Mouse (Mus musculus) liver, adult 2 months (tissue): ENCODE results near the gene Reep1. TPM values are rescaled to one million over a fixed set of nuclear protein-coding genes. Genes with fewer than 3 reads are reported as not detected.

Experiments
- DNase-seq: peaks from one replicate; pipeline ENCODE4 v3.0.0-alpha.2; 2011; ENCODE audit warnings: low read depth, low spot score; ENCODE audit errors: extremely low read depth
- H3K27ac ChIP-seq: fragments of 200-500 bp; replicated peaks from 2 replicates; pipeline ENCODE4 v1.5.1; 2012; ENCODE audit warnings: low read depth, mild to moderate bottlenecking, control low read depth, inconsistent platforms, low read length; ENCODE audit not compliant: insufficient read depth
- H3K27me3 ChIP-seq: fragments of 200-500 bp; 2 replicates; pipeline ENCODE4 v1.6.1; 2012; ENCODE audit warnings: mild to moderate bottlenecking, moderate library complexity, low read length, inconsistent platforms; ENCODE audit not compliant: control insufficient read depth, insufficient read depth
- H3K36me3 ChIP-seq: fragments of 200-500 bp; 2 replicates; pipeline ENCODE4 v1.6.1; 2012; ENCODE audit warnings: low read length, inconsistent platforms; ENCODE audit not compliant: control insufficient read depth, insufficient read depth
- H3K4me1 ChIP-seq: fragments of 200-500 bp; 2 replicates; pipeline ENCODE4 v1.6.1; 2011; ENCODE audit warnings: low read length; ENCODE audit not compliant: control insufficient read depth, insufficient read depth
- H3K4me3 ChIP-seq: fragments of 200-500 bp; 2 replicates; pipeline ENCODE4 v1.5.1; 2011; ENCODE audit warnings: low read depth, mild to moderate bottlenecking, control low read depth, low read length, moderate library complexity; ENCODE audit not compliant: insufficient read depth
- H3K79me2 ChIP-seq: fragments of 200-500 bp; 2 replicates; pipeline ENCODE4 v1.6.1; 2012; ENCODE audit warnings: inconsistent platforms, mild to moderate bottlenecking, low read length, moderate library complexity; ENCODE audit not compliant: control insufficient read depth, insufficient read depth
- H3K9ac ChIP-seq: fragments of 200-500 bp; 2 replicates; pipeline ENCODE4 v1.6.1; 2012; ENCODE audit warnings: low read depth, mild to moderate bottlenecking, control low read depth, inconsistent platforms, low read length
- CTCF ChIP-seq: fragments of 200-500 bp; IDR thresholded peaks from 2 replicates; pipeline ENCODE4 v1.5.1; 2011; ENCODE audit warnings: low read depth, low read length, control low read depth
- POLR2A ChIP-seq: fragments of 200-500 bp; IDR thresholded peaks from 2 replicates; pipeline ENCODE4 v1.6.1; 2011; ENCODE audit warnings: low read length, control low read depth; ENCODE audit not compliant: insufficient read depth; ENCODE audit errors: extremely low read depth
- WGBS: fragments of 180-500 bp; shearing (Covaris S2); methylation state at CpG from one replicate; pipeline ENCODE4 v1.1.7; 2018; 5-methylcytosine and 5-hydroxymethylcytosine counted together
- polyA plus RNA-seq: library from polyadenylated mRNA; depleted of rRNA; stranded (reverse); fragments of >200 nt; gene quantifications from 2 replicates; pipeline ENCODE4 v1.2.3, GENCODE M21; 2012
- total RNA-seq: library from RNA; depleted of rRNA; stranded (reverse); fragments of >200 nt; gene quantifications from 2 replicates; pipeline ENCODE4 v1.2.3, GENCODE M21; 2014

Gene Reep1
- total and polyA plus RNA-seq, 2 experiments, result 0.40 to 0.74 TPM

DNA sequence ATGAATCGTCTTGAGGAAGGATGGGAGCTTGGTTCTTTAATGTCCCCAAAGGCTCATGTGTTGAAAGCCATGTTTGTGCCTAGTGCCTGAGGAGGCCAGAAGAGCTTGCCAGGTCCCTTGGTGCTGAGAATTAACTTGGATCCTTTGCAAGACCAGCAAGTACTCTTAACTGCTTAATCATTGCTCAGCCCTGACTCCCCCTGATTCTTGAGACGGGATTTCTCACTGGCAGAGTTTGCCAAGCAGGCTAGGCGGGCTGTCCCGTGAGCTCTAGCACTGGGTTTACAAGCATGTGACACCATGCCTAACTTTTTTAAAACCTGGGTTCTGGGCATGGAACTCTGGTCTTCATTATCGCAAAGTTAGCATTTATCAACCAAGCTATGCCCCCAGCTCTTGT lies 7.6 kb downstream of the Reep1 start:
- Histone ChIP-seq H3K27ac (no peak overlapping the region), H3K79me2 (no peaks in the 10 kb centered on the region), H3K27me3 (no peaks in the 10 kb centered on the region), H3K4me1 (no peaks in the 10 kb centered on the region; the same call in 1 of the 2 replicates), H3K36me3 (no peaks in the 10 kb centered on the region), H3K4me3 (no peak overlapping the region), H3K9ac (no peak overlapping the region)
- TF ChIP-seq POLR2A, result no peak
- TF ChIP-seq CTCF, result no peak
- 86% methylated on average over 5 of the region's 5 CpGs for WGBS
- no peak for DNase-seq

DNA sequence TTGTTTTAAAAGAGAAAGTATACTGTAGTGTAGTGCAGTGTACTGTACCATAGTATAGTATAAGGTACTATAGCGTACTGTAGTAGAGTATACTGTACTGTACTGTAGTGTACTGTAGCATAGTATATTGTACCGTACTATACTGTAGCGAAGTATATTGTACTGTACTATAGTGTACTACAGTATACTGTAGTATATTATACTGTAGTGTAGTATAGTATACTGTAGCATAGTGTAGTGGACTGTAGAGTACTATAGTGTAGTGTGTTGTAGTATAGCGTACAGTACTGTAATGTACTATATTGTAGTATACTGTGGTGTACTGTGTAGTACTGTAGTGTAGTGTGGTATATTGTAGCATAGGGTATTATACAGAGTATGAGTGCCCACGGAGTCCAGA lies 9.1 kb downstream of the Reep1 start:
- 97% methylated on average over 5 of the region's 5 CpGs for WGBS
- no peak overlapping the region for H3K4me3 ChIP-seq
- H3K4me1 ChIP-seq, result no peaks in the 10 kb centered on the region; the same call in 1 of the 2 replicates
- H3K36me3 ChIP-seq, result no peaks in the 10 kb centered on the region
- DNase-seq, result no peak
- H3K79me2 ChIP-seq, result no peaks in the 10 kb centered on the region
- no peaks in the 10 kb centered on the region for H3K27me3 ChIP-seq
- no peak overlapping the region for H3K27ac ChIP-seq
- no peak for TF ChIP-seq POLR2A
- no peak for TF ChIP-seq CTCF
- H3K9ac ChIP-seq, result no peak overlapping the region

DNA sequence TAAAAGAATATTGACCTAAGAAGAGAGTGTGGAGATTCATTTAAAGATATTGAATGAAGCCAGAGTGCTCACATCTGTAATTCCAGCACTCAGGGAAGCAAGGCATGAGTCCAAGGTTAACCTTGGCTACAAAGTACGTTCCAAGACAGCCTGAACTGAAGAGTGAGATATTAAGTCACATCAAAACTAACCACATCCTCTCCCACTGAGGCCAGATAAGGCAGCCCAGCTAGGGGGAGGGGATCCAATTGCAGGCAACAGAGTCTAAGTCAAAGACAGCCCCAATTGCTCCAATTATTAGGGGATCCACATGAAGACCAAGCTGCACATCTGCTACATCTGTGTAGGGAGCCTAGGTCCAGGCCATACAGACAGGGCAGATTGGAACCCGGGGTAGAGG lies 11.0 kb downstream of the Reep1 start:
- WGBS, result 84% methylated on average over 2 of the region's 2 CpGs
- no peak for DNase-seq
- H3K9ac ChIP-seq, result no peak overlapping the region

DNA sequence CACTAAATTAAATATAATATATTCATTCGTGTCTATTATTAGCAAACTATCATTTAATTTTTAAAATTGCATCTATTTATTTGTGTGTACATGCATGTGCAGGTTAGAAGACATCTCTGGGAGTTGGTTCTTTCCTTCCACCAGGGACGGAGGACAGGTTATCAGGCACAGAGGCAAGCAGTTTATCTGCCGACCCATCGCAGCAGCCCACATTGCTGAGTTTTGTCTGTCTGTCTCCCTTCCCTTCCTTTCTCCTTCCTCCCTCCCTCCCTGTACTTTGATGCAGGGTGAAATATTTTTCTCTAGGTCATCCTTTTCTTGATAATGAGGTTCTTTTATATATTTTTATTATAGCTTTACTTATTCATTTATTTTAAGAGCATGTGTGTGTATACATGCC lies 11.9 kb downstream of the Reep1 start:
- H3K4me3 ChIP-seq, result no peak overlapping the region
- no peaks in the 10 kb centered on the region for H3K79me2 ChIP-seq
- no peaks in the 10 kb centered on the region; the same call in 1 of the 2 replicates for H3K4me1 ChIP-seq
- no peak for DNase-seq
- no peak for TF ChIP-seq POLR2A
- no peak for TF ChIP-seq CTCF
- no peaks in the 10 kb centered on the region for H3K36me3 ChIP-seq
- no peak overlapping the region for H3K9ac ChIP-seq
- no peak overlapping the region for H3K27ac ChIP-seq
- WGBS, result 77% methylated on average over 4 of the region's 4 CpGs
- H3K27me3 ChIP-seq, result no peaks in the 10 kb centered on the region

More for the DNA sequence above, 11.0 kb downstream of the Reep1 start:
- Histone ChIP-seq H3K79me2 (no peaks in the 10 kb centered on the region), H3K4me3 (no peak overlapping the region), H3K27me3 (no peaks in the 10 kb centered on the region), H3K36me3 (no peaks in the 10 kb centered on the region), H3K4me1 (no peaks in the 10 kb centered on the region; the same call in 1 of the 2 replicates), H3K27ac (no peak overlapping the region)
- TF ChIP-seq CTCF, result no peak
- TF ChIP-seq POLR2A, result no peak

DNA sequence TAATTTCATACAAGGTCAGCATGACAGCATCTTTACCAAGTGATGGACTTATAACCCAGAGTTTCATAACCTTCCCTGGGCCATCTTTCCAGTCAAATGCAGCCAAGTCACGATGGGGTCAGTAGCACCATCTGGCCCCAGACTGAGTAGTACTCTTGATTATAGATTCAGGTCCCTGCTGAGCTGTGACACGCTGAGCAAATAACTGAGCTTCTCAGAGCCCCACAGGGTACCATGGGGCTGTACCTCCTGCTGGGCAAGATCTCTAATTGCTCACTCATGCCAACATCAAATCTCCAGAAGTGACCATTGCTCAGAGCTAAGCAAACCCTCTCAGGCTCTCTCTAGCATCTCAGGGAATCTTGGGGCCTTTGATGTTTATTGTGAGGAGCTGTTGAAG lies 15.6 kb downstream of the Reep1 start:
- TF ChIP-seq POLR2A (no peak), CTCF (no peak)
- DNase-seq, result no peak
- H3K4me1 ChIP-seq, result no peaks in the 10 kb centered on the region; the same call in 1 of the 2 replicates
- WGBS, result 46% methylated on average over 2 of the region's 2 CpGs
- H3K79me2 ChIP-seq, result no peaks in the 10 kb centered on the region
- H3K36me3 ChIP-seq, result no peaks in the 10 kb centered on the region
- H3K27ac ChIP-seq, result no peak overlapping the region
- no peak overlapping the region for H3K4me3 ChIP-seq
- no peak overlapping the region for H3K9ac ChIP-seq
- H3K27me3 ChIP-seq, result no peaks in the 10 kb centered on the region

DNA sequence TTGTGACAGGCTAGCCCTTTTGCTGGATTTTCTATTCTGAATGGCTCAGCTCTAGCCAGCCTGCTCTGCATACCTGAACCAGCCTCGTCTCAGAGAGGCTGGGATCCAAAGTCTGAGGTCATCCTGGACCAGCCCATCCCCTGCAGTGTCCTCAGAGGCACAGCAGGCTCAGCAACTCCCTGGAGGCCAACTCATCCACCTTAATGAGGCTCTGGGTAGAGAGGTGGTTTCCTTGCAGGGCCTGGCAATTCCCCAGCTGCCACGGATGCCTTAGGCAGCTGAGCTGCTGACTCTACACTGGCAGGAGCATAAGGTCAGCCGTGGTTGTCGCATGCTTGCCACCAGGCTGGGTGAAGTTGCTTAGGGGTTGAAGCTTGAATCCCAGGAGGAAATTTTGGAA lies 16.2 kb downstream of the Reep1 start:
- TF ChIP-seq POLR2A (no peak), CTCF (no peak)
- WGBS, result 67% methylated on average over 4 of the region's 4 CpGs
- Histone ChIP-seq H3K27ac (no peak overlapping the region), H3K36me3 (no peaks in the 10 kb centered on the region), H3K4me3 (no peak overlapping the region), H3K79me2 (no peaks in the 10 kb centered on the region), H3K4me1 (no peaks in the 10 kb centered on the region), H3K27me3 (no peaks in the 10 kb centered on the region), H3K9ac (no peak overlapping the region)
- DNase-seq, result no peak
